Mouse (Mus musculus) CH12.LX (cell line): ENCODE results near the gene Fchsd2. TPM values are rescaled to one million over a fixed set of nuclear protein-coding genes. Genes with fewer than 3 reads are reported as not detected.

Experiments used
- DNase-seq: peaks from one replicate; pipeline ENCODE4 v3.0.0-alpha.2; 2013; ENCODE audit errors: extremely low read depth
- H3K27ac ChIP-seq: 2 replicates; pipeline ENCODE4 v1.5.1; 2012; ENCODE audit warnings: low read depth, mild to moderate bottlenecking, control low read depth, moderate library complexity; ENCODE audit not compliant: insufficient read depth
- H3K27me3 ChIP-seq: replicated peaks from 2 replicates; pipeline ENCODE3; 2012; ENCODE audit warnings: inconsistent platforms
- H3K36me3 ChIP-seq, 2 experiments: replicated peaks in 1 of 2; 2 replicates each; pipeline versions ENCODE3 to v1.6.1; 2012; ENCODE audit warnings: inconsistent platforms in 1 of 2, low read length in 1 of 2, mild to moderate bottlenecking in 1 of 2, mixed read lengths in 1 of 2, moderate library complexity in 1 of 2; ENCODE audit not compliant: control insufficient read depth in 1 of 2, insufficient read depth in 1 of 2
- H3K4me1 ChIP-seq, 2 experiments: 2 replicates each; pipeline ENCODE4 v1.6.1; 2012; ENCODE audit warnings: inconsistent platforms in 1 of 2, moderate library complexity in 1 of 2; ENCODE audit not compliant: insufficient read depth in 2 of 2, control insufficient read depth in 1 of 2
- H3K4me2 ChIP-seq: 2 replicates; pipeline ENCODE4 v1.6.1; 2012; ENCODE audit warnings: low read depth, mild to moderate bottlenecking, control low read depth; ENCODE audit not compliant: poor library complexity, insufficient read depth, severe bottlenecking
- H3K4me3 ChIP-seq, 3 experiments: fragments of 150-350 bp in 1 of 3; sonication (generic) in 1 of 3; replicated peaks in 1 of 3; 2 replicates each; pipeline versions ENCODE3 to v1.5.1; 2011 to 2012; ENCODE audit warnings: low read depth in 2 of 3, low read length in 2 of 3, mild to moderate bottlenecking in 2 of 3, moderate library complexity in 2 of 3, control low read depth in 1 of 3, improper control_type of control experiment in 1 of 3, inconsistent platforms in 1 of 3, mixed read lengths in 1 of 3; ENCODE audit not compliant: poor library complexity in 1 of 3
- H3K79me2 ChIP-seq: replicated peaks from 2 replicates; pipeline ENCODE4 v1.6.1; 2012; ENCODE audit warnings: mild to moderate bottlenecking, moderate library complexity; ENCODE audit not compliant: control insufficient read depth, poor library complexity, insufficient read depth, severe bottlenecking; ENCODE audit errors: extremely low read depth
- H3K9ac ChIP-seq: 2 replicates; pipeline ENCODE4 v1.6.1; 2012; ENCODE audit warnings: low read depth, mild to moderate bottlenecking, control low read depth, moderate library complexity; ENCODE audit not compliant: insufficient read depth
- H3K9me3 ChIP-seq: replicated peaks from 2 replicates; pipeline ENCODE3; 2012; ENCODE audit warnings: low read length, inconsistent platforms, mixed read lengths
- BHLHE40 ChIP-seq: IDR thresholded peaks from 2 replicates; pipeline ENCODE4 v1.6.1; 2011; ENCODE audit warnings: mild to moderate bottlenecking, low read depth, low read length, improper control_type of control experiment
- CHD1 ChIP-seq: IDR thresholded peaks from 2 replicates; pipeline ENCODE4 v1.6.1; 2012; ENCODE audit warnings: low read depth, low read length, improper control_type of control experiment, inconsistent platforms
- CHD2 ChIP-seq: IDR thresholded peaks from 2 replicates; pipeline ENCODE4 v1.6.1; 2011; ENCODE audit warnings: low read length, improper control_type of control experiment
- CTCF ChIP-seq, 2 experiments: IDR thresholded peaks in 1 of 2; conservative IDR thresholded peaks in 1 of 2; 2 replicates each; pipeline ENCODE4 v1.5.1; 2011 to 2012; ENCODE audit warnings: low read depth in 2 of 2, low read length in 2 of 2, improper control_type of control experiment in 1 of 2, inconsistent platforms in 1 of 2, mild to moderate bottlenecking in 1 of 2, moderate library complexity in 1 of 2
- E2F4 ChIP-seq: IDR thresholded peaks from 2 replicates; pipeline ENCODE4 v1.6.1; 2011; ENCODE audit warnings: low read depth, low read length, improper control_type of control experiment; ENCODE audit not compliant: insufficient replicate concordance
- ELF1 ChIP-seq: IDR thresholded peaks from 2 replicates; pipeline ENCODE4 v1.6.1; 2014; ENCODE audit warnings: low read depth, mild to moderate bottlenecking, inconsistent platforms, low read length, improper control_type of control experiment
- EP300 ChIP-seq: IDR thresholded peaks from 2 replicates; pipeline ENCODE4 v1.6.1; 2011; ENCODE audit warnings: low read length, improper control_type of control experiment
- ETS1 ChIP-seq: conservative IDR thresholded peaks from 2 replicates; pipeline ENCODE4 v1.6.1; 2012; ENCODE audit warnings: low read depth, mild to moderate bottlenecking, inconsistent platforms, low read length, improper control_type of control experiment, moderate library complexity
- GABPA ChIP-seq: IDR thresholded peaks from 2 replicates; pipeline ENCODE4 v1.6.1; 2012; ENCODE audit warnings: low read depth, low read length, improper control_type of control experiment, inconsistent platforms; ENCODE audit not compliant: insufficient replicate concordance
- HCFC1 ChIP-seq: IDR thresholded peaks from 2 replicates; pipeline ENCODE4 v1.6.1; 2012; ENCODE audit warnings: low read depth, mild to moderate bottlenecking, inconsistent platforms, low read length, improper control_type of control experiment
- IRF4 ChIP-seq: IDR thresholded peaks from 2 replicates; pipeline ENCODE4 v1.6.1; 2014; ENCODE audit warnings: low read depth, mild to moderate bottlenecking, inconsistent platforms, low read length, improper control_type of control experiment
- JUN ChIP-seq: IDR thresholded peaks from 2 replicates; pipeline ENCODE4 v1.6.1; 2011; ENCODE audit warnings: low read depth, mild to moderate bottlenecking, low read length, improper control_type of control experiment, moderate library complexity; ENCODE audit not compliant: insufficient read depth
- JUND ChIP-seq: conservative IDR thresholded peaks from 2 replicates; pipeline ENCODE4 v1.6.1; 2011; ENCODE audit warnings: low read depth, low read length, improper control_type of control experiment
- KAT2A ChIP-seq: IDR thresholded peaks from 2 replicates; pipeline ENCODE4 v1.6.1; 2012; ENCODE audit warnings: low read length, improper control_type of control experiment, inconsistent platforms; ENCODE audit not compliant: insufficient replicate concordance
- MAFK ChIP-seq: IDR thresholded peaks from 2 replicates; pipeline ENCODE4 v1.6.1; 2011; ENCODE audit warnings: low read length, improper control_type of control experiment; ENCODE audit not compliant: insufficient replicate concordance
- MAX ChIP-seq: IDR thresholded peaks from 2 replicates; pipeline ENCODE4 v1.6.1; 2011; ENCODE audit warnings: low read length, improper control_type of control experiment
- MAZ ChIP-seq: IDR thresholded peaks from 2 replicates; pipeline ENCODE4 v1.6.1; 2012; ENCODE audit warnings: low read depth, mild to moderate bottlenecking, inconsistent platforms, low read length, improper control_type of control experiment, moderate library complexity
- MEF2A ChIP-seq: IDR thresholded peaks from 2 replicates; pipeline ENCODE4 v1.6.1; 2014; ENCODE audit warnings: low read depth, mild to moderate bottlenecking, inconsistent platforms, low read length, improper control_type of control experiment, borderline replicate concordance
- MXI1 ChIP-seq: IDR thresholded peaks from 2 replicates; pipeline ENCODE4 v1.6.1; 2011; ENCODE audit warnings: mild to moderate bottlenecking, low read depth, low read length, improper control_type of control experiment
- MYC ChIP-seq: IDR thresholded peaks from 2 replicates; pipeline ENCODE4 v1.6.1; 2011; ENCODE audit warnings: low read depth, mild to moderate bottlenecking, improper control_type of control experiment, low read length
- NELFE ChIP-seq: IDR thresholded peaks from 2 replicates; pipeline ENCODE4 v1.6.1; 2011; ENCODE audit warnings: low read depth, low read length, improper control_type of control experiment
- NRF1 ChIP-seq: IDR thresholded peaks from 2 replicates; pipeline ENCODE4 v1.6.1; 2014; ENCODE audit warnings: low read depth, mild to moderate bottlenecking, inconsistent platforms, low read length, improper control_type of control experiment, moderate library complexity
- PAX5 ChIP-seq: IDR thresholded peaks from 2 replicates; pipeline ENCODE4 v1.6.1; 2012; ENCODE audit warnings: low read length, inconsistent platforms, mixed read lengths
- POLR2A ChIP-seq: IDR thresholded peaks from 2 replicates; pipeline ENCODE4 v1.6.1; 2011; ENCODE audit warnings: low read depth, mild to moderate bottlenecking, improper control_type of control experiment, low read length
- POLR2AphosphoS2 ChIP-seq: IDR thresholded peaks from 2 replicates; pipeline ENCODE4 v1.6.1; 2011; ENCODE audit warnings: low read depth, low read length, improper control_type of control experiment
- RAD21 ChIP-seq: IDR thresholded peaks from 2 replicates; pipeline ENCODE4 v1.6.1; 2011; ENCODE audit warnings: low read depth, mild to moderate bottlenecking, low read length, improper control_type of control experiment, moderate library complexity
- RCOR1 ChIP-seq: conservative IDR thresholded peaks from 2 replicates; pipeline ENCODE4 v1.6.1; 2012; ENCODE audit warnings: low read depth, mild to moderate bottlenecking, inconsistent platforms, low read length, improper control_type of control experiment
- SIN3A ChIP-seq: IDR thresholded peaks from 2 replicates; pipeline ENCODE4 v1.6.1; 2012; ENCODE audit warnings: low read length, improper control_type of control experiment, inconsistent platforms
- SMC3 ChIP-seq: IDR thresholded peaks from 2 replicates; pipeline ENCODE4 v1.6.1; 2011; ENCODE audit warnings: low read depth, low read length, improper control_type of control experiment
- TBP ChIP-seq: conservative IDR thresholded peaks from 2 replicates; pipeline ENCODE4 v1.6.1; 2011; ENCODE audit warnings: low read depth, low read length, improper control_type of control experiment
- TCF12 ChIP-seq: IDR thresholded peaks from 2 replicates; pipeline ENCODE4 v1.6.1; 2014; ENCODE audit warnings: low read depth, mild to moderate bottlenecking, inconsistent platforms, low read length, improper control_type of control experiment
- UBTF ChIP-seq: IDR thresholded peaks from 2 replicates; pipeline ENCODE4 v1.6.1; 2012; ENCODE audit warnings: low read depth, mild to moderate bottlenecking, inconsistent platforms, low read length, improper control_type of control experiment, moderate library complexity
- USF1 ChIP-seq: IDR thresholded peaks from 2 replicates; pipeline ENCODE4 v1.6.1; 2014; ENCODE audit warnings: low read depth, mild to moderate bottlenecking, inconsistent platforms, low read length, improper control_type of control experiment
- USF2 ChIP-seq: conservative IDR thresholded peaks from 2 replicates; pipeline ENCODE4 v1.6.1; 2011; ENCODE audit warnings: low read depth, low read length, improper control_type of control experiment
- ZC3H11A ChIP-seq: IDR thresholded peaks from 2 replicates; pipeline ENCODE4 v1.6.1; 2012; ENCODE audit warnings: low read depth, mild to moderate bottlenecking, inconsistent platforms, low read length, improper control_type of control experiment
- ZKSCAN1 ChIP-seq: IDR thresholded peaks from 2 replicates; pipeline ENCODE4 v1.6.1; 2012; ENCODE audit warnings: low read depth, inconsistent platforms, low read length, improper control_type of control experiment, borderline replicate concordance
- ZMIZ1 ChIP-seq: IDR thresholded peaks from 2 replicates; pipeline ENCODE4 v1.6.1; 2012; ENCODE audit warnings: low read depth, mild to moderate bottlenecking, inconsistent platforms, low read length, improper control_type of control experiment
- ZNF384 ChIP-seq: IDR thresholded peaks from 2 replicates; pipeline ENCODE4 v1.6.1; 2012; ENCODE audit warnings: low read depth, low read length, improper control_type of control experiment, inconsistent platforms
- dilution Hi-C: fragments of 300-500 bp; cut with MboI; formaldehyde crosslinking; loops from 2 replicates; pipeline ENCODE4 v1.14.3; 2020; ENCODE audit warnings: low sequenced_read_pairs; ENCODE audit not compliant: extremely low pct_unique_long_range_greater_than_20kb, extremely low pct_ligation_motif_present
- in situ Hi-C: fragments of 300-500 bp; cut with MboI; formaldehyde crosslinking; loops from 3 replicates; pipeline ENCODE4 v1.14.3; 2019; ENCODE audit warnings: low sequenced_read_pairs, low pct_ligation_motif_present, low pct_unique_long_range_greater_than_20kb, mixed read lengths
- polyA plus RNA-seq: library from polyadenylated mRNA; unstranded; fragments of >175 nt; gene quantifications from 2 replicates; pipeline ENCODE4 v1.2.1, GENCODE M21; 2012; ENCODE audit warnings: low read depth; ENCODE audit not compliant: insufficient read length
- total RNA-seq, 2 experiments: library from RNA; depleted of rRNA; stranded (reverse); fragments of 300-350 nt in 1 of 2; fragments of >200 nt in 1 of 2; gene quantifications; 2 replicates each; pipeline ENCODE4 v1.2.3; 2012 to 2014

Gene Fchsd2
- total and polyA plus RNA-seq, 3 experiments = 23.8 to 38.2 (median 25.5) TPM

DNA sequence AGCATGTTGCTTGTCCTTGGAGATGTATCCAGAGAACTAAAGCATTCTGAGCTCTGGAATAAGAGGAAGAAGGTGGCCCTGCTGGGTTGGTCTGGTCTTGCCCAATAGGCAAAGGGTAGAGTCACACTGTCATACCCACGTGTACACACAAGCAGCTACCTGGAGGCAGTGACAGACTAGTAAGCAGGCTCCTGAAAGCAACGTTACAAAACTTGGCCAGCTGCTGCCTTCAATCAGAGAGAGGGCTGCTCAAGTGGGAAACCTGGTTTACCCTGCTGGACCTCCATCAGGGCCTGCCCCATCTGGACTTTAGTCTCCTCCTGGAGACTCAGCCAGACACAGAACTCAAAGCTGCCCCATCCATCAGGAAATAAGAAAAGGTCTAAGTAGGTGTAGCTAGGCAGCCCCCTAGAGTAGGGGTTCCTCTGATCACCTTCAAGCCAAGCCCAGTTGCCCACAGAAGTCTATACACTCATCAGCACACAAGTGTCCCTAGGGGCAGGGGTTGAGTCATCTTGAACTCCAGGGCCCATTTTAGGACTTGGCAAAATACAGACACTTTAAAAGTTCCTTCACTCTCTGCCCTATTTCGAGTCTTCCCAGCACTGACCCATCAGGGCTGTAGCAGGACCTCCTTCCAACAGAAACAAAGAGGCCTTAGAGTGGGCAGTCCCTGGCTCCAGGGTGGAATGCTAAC, 25.9 kb upstream of the Fchsd2 start:
- Histone ChIP-seq H3K79me2 (no peaks in the 10 kb centered on the region), H3K27me3 (no peaks in the 10 kb centered on the region), H3K4me3 (no peak overlapping the region), H3K27ac (peak overlapping the region; percentile 99), H3K4me2 (peak overlapping the region; percentile 85), H3K9me3 (no peaks in the 10 kb centered on the region), H3K4me1 (peaks cover 44 to 95% of the 10 kb centered on the region in 2 experiments), H3K9ac (peak overlapping the region; percentile 86), H3K36me3 (no peaks in the 10 kb centered on the region)
- in situ Hi-C loops (loop anchor here (10.0 kb wide), 2 partner anchors 238 to 308 kb away; partner anchors contain the start of gene Atg16l2), dilution Hi-C loops (no loop called here)
- peak; percentile 93 for DNase-seq
- TF ChIP-seq ZNF384 = no peak
- no peak for TF ChIP-seq ZKSCAN1
- TF ChIP-seq ZC3H11A = no peak
- TF ChIP-seq KAT2A = peak; percentile 75; the same call in 1 of the 2 replicates
- peak; percentile 46; the same call in 1 of the 2 replicates for TF ChIP-seq ELF1
- TF ChIP-seq PAX5 = no peak
- TF ChIP-seq IRF4 = peak; percentile 98
- peak in 1 of 2 experiments; percentile 34; a peak in 2 of 4 replicates for TF ChIP-seq CTCF (conservative IDR thresholded peaks at IDR 0.05 in 1 of 2, IDR thresholded peaks at IDR 0.05 in 1 of 2; ENCODE audit: low read depth in 2 of 2, low read length in 2 of 2)
- TF ChIP-seq POLR2AphosphoS2 = no peak
- peak; percentile 77 for TF ChIP-seq MAX
- TF ChIP-seq E2F4 = no peak
- peak; percentile 74; the same call in 1 of the 2 replicates for TF ChIP-seq SIN3A
- peak; percentile 90 for TF ChIP-seq RCOR1
- peak; percentile 58 for TF ChIP-seq NELFE
- peak; percentile 23; the same call in 1 of the 2 replicates for TF ChIP-seq CHD1
- TF ChIP-seq MAFK = 0 out of 2 replicates have a peak, but pooled peaks have one; percentile 38
- peak; percentile 89 for TF ChIP-seq JUN
- peak; percentile 65; the same call in 1 of the 2 replicates for TF ChIP-seq ZMIZ1
- 0 out of 2 replicates have a peak, but pooled peaks have one; percentile 52 for TF ChIP-seq HCFC1
- peak; percentile 91 for TF ChIP-seq ETS1
- TF ChIP-seq MEF2A = peak; percentile 97
- TF ChIP-seq JUND = peak; percentile 94
- peak; percentile 86 for TF ChIP-seq MAZ
- TF ChIP-seq RAD21 = peak; percentile 39
- peak; percentile 18; the same call in 1 of the 2 replicates for TF ChIP-seq USF1
- peak; percentile 49 for TF ChIP-seq SMC3
- peak; percentile 32; the same call in 1 of the 2 replicates for TF ChIP-seq TBP
- 0 out of 2 replicates have a peak, but pooled peaks have one; percentile 36 for TF ChIP-seq NRF1
- TF ChIP-seq BHLHE40 = peak; percentile 72
- TF ChIP-seq UBTF = no peak
- peak; percentile 73 for TF ChIP-seq CHD2
- peak; percentile 88 for TF ChIP-seq TCF12
- peak; percentile 69; the same call in 1 of the 2 replicates for TF ChIP-seq MYC
- no peak for TF ChIP-seq GABPA
- TF ChIP-seq EP300 = peak; percentile 93
- peak; percentile 90 for TF ChIP-seq MXI1
- TF ChIP-seq POLR2A = 0 out of 2 replicates have a peak, but pooled peaks have one; percentile 30
- TF ChIP-seq USF2 = 0 out of 2 replicates have a peak, but pooled peaks have one; percentile 12
- TF ChIP-seq, all 38 proteins: peak for 30
